Mouse (Mus musculus) MEL (cell line): ENCODE data around the gene Ppp2r5d. TPM values are rescaled to one million over a fixed set of nuclear protein-coding genes. Genes with fewer than 3 reads are reported as not detected.

Source experiments
- DNase-seq: peaks from one replicate; pipeline ENCODE4 v3.0.0; 2011; ENCODE audit warnings: low read depth, low spot score
- H3K27ac ChIP-seq: 2 replicates; pipeline ENCODE4 v1.5.1; 2012; ENCODE audit warnings: low read depth, mild to moderate bottlenecking, control low read depth, low read length, moderate library complexity; ENCODE audit not compliant: control insufficient read depth
- H3K27me3 ChIP-seq, 2 experiments: fragments of 150-350 bp in 1 of 2; sonication (generic) in 1 of 2; 2 replicates each; pipeline ENCODE4 v1.6.1; 2012; ENCODE audit warnings: low read length in 2 of 2, mild to moderate bottlenecking in 2 of 2, improper control_type of control experiment in 1 of 2, moderate library complexity in 1 of 2; ENCODE audit not compliant: insufficient read depth in 2 of 2, control insufficient read depth in 1 of 2
- H3K36me3 ChIP-seq, 2 experiments: 2 replicates each; pipeline ENCODE4 v1.6.1; 2012 to 2014; ENCODE audit warnings: low read length in 2 of 2, improper control_type of control experiment in 1 of 2, inconsistent platforms in 1 of 2, mild to moderate bottlenecking in 1 of 2; ENCODE audit not compliant: insufficient read depth in 2 of 2, control insufficient read depth in 1 of 2
- H3K4me1 ChIP-seq, 2 experiments: fragments of 150-350 bp in 1 of 2; sonication (generic) in 1 of 2; 2 replicates each; pipeline ENCODE4 v1.6.1; 2012; ENCODE audit warnings: low read length in 2 of 2, improper control_type of control experiment in 1 of 2, mild to moderate bottlenecking in 1 of 2; ENCODE audit not compliant: insufficient read depth in 2 of 2, control insufficient read depth in 1 of 2
- H3K4me3 ChIP-seq, 2 experiments: fragments of 150-350 bp in 1 of 2; sonication (generic) in 1 of 2; 2 replicates each; pipeline ENCODE4 v1.5.1; 2012; ENCODE audit warnings: low read depth in 2 of 2, low read length in 2 of 2, mild to moderate bottlenecking in 2 of 2, moderate library complexity in 2 of 2, control low read depth in 1 of 2, improper control_type of control experiment in 1 of 2; ENCODE audit not compliant: control insufficient read depth in 1 of 2, insufficient read depth in 1 of 2
- H3K79me2 ChIP-seq: 2 replicates; pipeline ENCODE4 v1.6.1; 2012; ENCODE audit warnings: mild to moderate bottlenecking, low read length, moderate library complexity; ENCODE audit not compliant: control insufficient read depth, poor library complexity, insufficient read depth
- H3K9ac ChIP-seq: 2 replicates; pipeline ENCODE4 v1.6.1; 2012; ENCODE audit warnings: low read depth, mild to moderate bottlenecking, control low read depth, low read length, moderate library complexity; ENCODE audit not compliant: control insufficient read depth, poor library complexity, severe bottlenecking
- H3K9me3 ChIP-seq: fragments of 150-350 bp; sonication (generic); replicated peaks from 2 replicates; pipeline ENCODE4 v1.6.1; 2012; ENCODE audit warnings: mild to moderate bottlenecking, low read length, improper control_type of control experiment, moderate library complexity; ENCODE audit not compliant: insufficient read depth
- CHD2 ChIP-seq: IDR thresholded peaks from 2 replicates; pipeline ENCODE4 v1.6.1; 2011; ENCODE audit warnings: low read length, improper control_type of control experiment
- CTCF ChIP-seq, 3 experiments: IDR thresholded peaks in 2 of 3; conservative IDR thresholded peaks in 1 of 3; 2 replicates each; pipeline ENCODE4 v1.5.1; 2011 to 2012; ENCODE audit warnings: low read length in 3 of 3, low read depth in 2 of 3, mild to moderate bottlenecking in 2 of 3, improper control_type of control experiment in 1 of 3, inconsistent platforms in 1 of 3, mixed read lengths in 1 of 3, moderate library complexity in 1 of 3; ENCODE audit not compliant: control insufficient read depth in 1 of 3, insufficient read depth in 1 of 3, poor library complexity in 1 of 3, severe bottlenecking in 1 of 3
- E2F4 ChIP-seq: IDR thresholded peaks from 2 replicates; pipeline ENCODE4 v1.6.1; 2011; ENCODE audit warnings: low read depth, low read length, improper control_type of control experiment, borderline replicate concordance
- ETS1 ChIP-seq: IDR thresholded peaks from 2 replicates; pipeline ENCODE4 v1.6.1; 2012; ENCODE audit warnings: low read depth, mild to moderate bottlenecking, inconsistent platforms, low read length, improper control_type of control experiment, moderate library complexity
- GABPA ChIP-seq: IDR thresholded peaks from 2 replicates; pipeline ENCODE4 v1.6.1; 2012; ENCODE audit warnings: low read depth, mild to moderate bottlenecking, inconsistent platforms, low read length, improper control_type of control experiment, moderate library complexity
- HCFC1 ChIP-seq: IDR thresholded peaks from 2 replicates; pipeline ENCODE4 v1.6.1; 2012; ENCODE audit warnings: low read depth, mild to moderate bottlenecking, inconsistent platforms, low read length, improper control_type of control experiment, moderate library complexity
- MAFK ChIP-seq: IDR thresholded peaks from 2 replicates; pipeline ENCODE4 v1.6.1; 2011; ENCODE audit warnings: low read depth, mild to moderate bottlenecking, low read length, improper control_type of control experiment, borderline replicate concordance
- MAZ ChIP-seq: IDR thresholded peaks from 2 replicates; pipeline ENCODE4 v1.6.1; 2012; ENCODE audit warnings: low read depth, mild to moderate bottlenecking, inconsistent platforms, low read length, improper control_type of control experiment
- MEF2A ChIP-seq: IDR thresholded peaks from 2 replicates; pipeline ENCODE4 v1.6.1; 2014; ENCODE audit warnings: low read depth, mild to moderate bottlenecking, inconsistent platforms, low read length, improper control_type of control experiment; ENCODE audit not compliant: poor library complexity, insufficient replicate concordance, severe bottlenecking; ENCODE audit errors: extremely low read depth
- MXI1 ChIP-seq: IDR thresholded peaks from 2 replicates; pipeline ENCODE4 v1.6.1; 2011; ENCODE audit warnings: mild to moderate bottlenecking, low read depth, low read length, improper control_type of control experiment
- MYB ChIP-seq: IDR thresholded peaks from 2 replicates; pipeline ENCODE4 v1.6.1; 2011; ENCODE audit warnings: mild to moderate bottlenecking, low read depth, low read length, improper control_type of control experiment
- NRF1 ChIP-seq: IDR thresholded peaks from 2 replicates; pipeline ENCODE4 v1.6.1; 2014; ENCODE audit warnings: low read depth, mild to moderate bottlenecking, inconsistent platforms, low read length, improper control_type of control experiment, moderate library complexity; ENCODE audit not compliant: poor library complexity, insufficient read depth, severe bottlenecking
- POLR2A ChIP-seq, 2 experiments: IDR thresholded peaks; 2 replicates each; pipeline ENCODE4 v1.6.1; 2011 to 2012; ENCODE audit warnings: low read length in 2 of 2, mild to moderate bottlenecking in 2 of 2, control low read depth in 1 of 2, improper control_type of control experiment in 1 of 2, low read depth in 1 of 2, moderate library complexity in 1 of 2; ENCODE audit not compliant: control insufficient read depth in 1 of 2, insufficient read depth in 1 of 2, poor library complexity in 1 of 2
- POLR2AphosphoS2 ChIP-seq: IDR thresholded peaks from 2 replicates; pipeline ENCODE4 v1.6.1; 2011; ENCODE audit warnings: low read length, improper control_type of control experiment
- SIN3A ChIP-seq: IDR thresholded peaks from 2 replicates; pipeline ENCODE4 v1.6.1; 2012; ENCODE audit warnings: low read length, improper control_type of control experiment, inconsistent platforms
- SMC3 ChIP-seq: IDR thresholded peaks from 2 replicates; pipeline ENCODE4 v1.6.1; 2011; ENCODE audit warnings: low read depth, low read length, improper control_type of control experiment
- TAL1 ChIP-seq: IDR thresholded peaks from 2 replicates; pipeline ENCODE4 v1.6.1; 2012; ENCODE audit warnings: mild to moderate bottlenecking, inconsistent platforms, low read length, moderate library complexity, mixed read lengths
- TCF12 ChIP-seq: IDR thresholded peaks from 2 replicates; pipeline ENCODE4 v1.6.1; 2014; ENCODE audit warnings: low read depth, mild to moderate bottlenecking, inconsistent platforms, low read length, improper control_type of control experiment, moderate library complexity
- USF1 ChIP-seq: IDR thresholded peaks from 2 replicates; pipeline ENCODE4 v1.6.1; 2014; ENCODE audit warnings: low read depth, mild to moderate bottlenecking, inconsistent platforms, low read length, improper control_type of control experiment, moderate library complexity
- USF2 ChIP-seq, 2 experiments: IDR thresholded peaks; 2 replicates each; pipeline ENCODE4 v1.6.1; 2011 to 2012; ENCODE audit warnings: improper control_type of control experiment in 2 of 2, low read length in 2 of 2, borderline replicate concordance in 1 of 2, inconsistent platforms in 1 of 2, low read depth in 1 of 2, mild to moderate bottlenecking in 1 of 2; ENCODE audit not compliant: insufficient read depth in 1 of 2
- ZC3H11A ChIP-seq: IDR thresholded peaks from 2 replicates; pipeline ENCODE4 v1.6.1; 2012; ENCODE audit warnings: low read depth, mild to moderate bottlenecking, inconsistent platforms, low read length, improper control_type of control experiment
- ZKSCAN1 ChIP-seq: IDR thresholded peaks from 2 replicates; pipeline ENCODE4 v1.6.1; 2012; ENCODE audit warnings: low read depth, mild to moderate bottlenecking, inconsistent platforms, low read length, improper control_type of control experiment, moderate library complexity
- ZMIZ1 ChIP-seq: IDR thresholded peaks from 2 replicates; pipeline ENCODE4 v1.6.1; 2012; ENCODE audit warnings: low read depth, mild to moderate bottlenecking, inconsistent platforms, low read length, improper control_type of control experiment, moderate library complexity
- polyA plus RNA-seq, 2 experiments: library from polyadenylated mRNA; stranded (reverse) in 1 of 2; unstranded in 1 of 2; fragments of >175 nt in 1 of 2; fragments of >200 nt in 1 of 2; gene quantifications; 2 replicates each; pipeline versions ENCODE4 v1.2.1 to v1.2.4; 2012; ENCODE audit warnings: low replicate concordance in 2 of 2, low read depth in 1 of 2; ENCODE audit not compliant: insufficient read length in 2 of 2, insufficient read depth in 1 of 2, missing spikeins in 1 of 2
- total RNA-seq: library from RNA; depleted of rRNA; stranded (reverse); fragments of 300-350 nt; gene quantifications from 2 replicates; pipeline ENCODE4 v1.2.3, GENCODE M21; 2012

The Ppp2r5d gene
- total and polyA plus RNA-seq, 3 experiments = 47.6 to 82.9 (median 80.4) TPM

DNA sequence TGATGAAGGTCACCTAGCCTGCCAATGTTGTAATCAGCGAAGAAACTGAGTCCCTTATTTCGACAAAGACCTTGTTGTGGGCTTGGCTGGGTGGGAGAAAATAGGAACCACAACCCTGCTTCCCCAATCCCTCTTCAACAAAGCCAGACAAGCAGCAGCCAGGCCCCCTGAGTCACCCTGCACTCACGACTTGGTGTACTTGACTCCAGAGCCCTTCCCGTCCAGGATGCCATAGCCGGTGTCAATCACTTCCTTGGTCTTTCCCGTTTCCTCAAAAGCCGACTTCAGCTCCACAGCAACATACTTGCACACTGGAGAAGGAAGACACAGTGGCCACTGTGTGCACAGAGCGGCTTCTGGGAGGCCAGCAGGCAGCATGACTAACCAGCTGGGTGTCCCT lies 42.3 kb upstream of the Ppp2r5d start:
- no peak overlapping the region for H3K4me3 ChIP-seq

DNA sequence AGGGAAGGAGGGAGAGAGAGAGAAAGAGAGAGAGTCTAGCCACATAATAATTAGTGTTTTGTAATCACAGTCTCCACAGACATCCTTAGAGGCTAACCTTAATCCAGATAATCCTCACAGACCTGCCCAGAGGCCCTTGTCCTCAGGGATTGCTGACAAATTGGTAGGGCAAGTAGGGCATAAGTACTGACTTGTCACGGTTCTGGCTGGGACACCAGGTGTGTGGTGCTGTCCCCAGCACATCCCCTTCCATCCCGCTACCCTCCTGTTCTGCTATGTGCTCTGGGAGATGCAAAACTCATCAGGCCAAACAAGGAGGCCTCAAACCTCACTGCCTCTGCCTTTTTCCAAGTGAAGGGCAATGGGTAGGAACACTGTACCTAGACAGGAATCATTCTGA lies 40.6 kb upstream of the Ppp2r5d start:
- H3K27me3 ChIP-seq = no peaks in the 10 kb centered on the region
- no peaks in the 10 kb centered on the region for H3K9me3 ChIP-seq
- peaks cover under 1% of the 10 kb centered on the region in 2 experiments; a peak in 2 of 4 replicates for H3K4me1 ChIP-seq
- H3K36me3 ChIP-seq = peaks cover 4 to 12% of the 10 kb centered on the region in 2 experiments
- no peak overlapping the region for H3K4me3 ChIP-seq
- H3K27ac ChIP-seq = no peak overlapping the region
- peaks cover 20% of the 10 kb centered on the region for H3K79me2 ChIP-seq
- H3K9ac ChIP-seq = no peak overlapping the region
- no peak for DNase-seq
- TF ChIP-seq CTCF (IDR thresholded peaks at IDR 0.05 in 2 of 3, conservative IDR thresholded peaks at IDR 0.05 in 1 of 3; ENCODE audit: control insufficient read depth in 1 of 3, insufficient read depth in 1 of 3, low read depth in 2 of 3, low read length in 3 of 3, poor library complexity in 1 of 3, severe bottlenecking in 1 of 3) (no peak), SIN3A (no peak), ZKSCAN1 (no peak), MAFK (no peak), CHD2 (no peak), NRF1 (no peak), MXI1 (no peak), ETS1 (no peak), HCFC1 (no peak), TAL1 (no peak), USF1 (no peak), POLR2AphosphoS2 (no peak)

More for the DNA sequence above, 42.3 kb upstream of the Ppp2r5d start:
- Histone ChIP-seq H3K9me3 (no peaks in the 10 kb centered on the region), H3K27ac (no peak overlapping the region), H3K4me1 (peaks cover 2 to 6% of the 10 kb centered on the region in 2 experiments; a peak in 3 of 4 replicates), H3K36me3 (peaks cover 9 to 12% of the 10 kb centered on the region in 2 experiments), H3K9ac (no peak overlapping the region), H3K27me3 (no peaks in the 10 kb centered on the region), H3K79me2 (peaks cover 27% of the 10 kb centered on the region)
- no peak for TF ChIP-seq SMC3
- no peak for TF ChIP-seq MYB
- TF ChIP-seq GABPA = no peak
- no peak for TF ChIP-seq POLR2A (IDR thresholded peaks at IDR 0.05; ENCODE audit: control insufficient read depth in 1 of 2, insufficient read depth in 1 of 2, low read depth in 1 of 2, low read length in 2 of 2, poor library complexity in 1 of 2)
- TF ChIP-seq ZMIZ1 = no peak
- no peak for DNase-seq

DNA sequence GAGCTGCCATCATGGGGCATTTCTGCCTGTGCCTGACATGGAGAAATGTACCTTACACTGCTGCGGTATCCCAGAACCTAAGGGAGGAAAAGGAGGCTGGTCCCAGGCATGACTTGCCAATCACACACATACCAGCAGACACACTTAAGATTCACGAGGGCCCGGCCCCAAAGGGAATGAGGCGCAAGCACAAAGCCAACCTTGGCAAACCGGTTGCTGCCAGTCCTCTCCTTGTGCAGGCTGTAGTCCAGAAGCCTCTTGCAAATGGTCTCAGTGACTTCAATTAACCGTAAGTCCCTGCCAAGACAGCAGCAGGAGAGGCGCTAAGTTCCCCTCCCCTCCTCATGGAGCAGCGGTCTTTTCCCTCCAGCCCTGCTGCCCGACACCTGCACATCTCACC lies 38.1 kb upstream of the Ppp2r5d start:
- Histone ChIP-seq H3K4me3 (no peak overlapping the region), H3K27ac (no peak overlapping the region), H3K9me3 (no peaks in the 10 kb centered on the region), H3K36me3 (peaks cover 0 to 10% of the 10 kb centered on the region in 2 experiments; a peak in 2 of 4 replicates), H3K9ac (no peak overlapping the region), H3K27me3 (no peaks in the 10 kb centered on the region), H3K4me1 (no peaks in the 10 kb centered on the region), H3K79me2 (peaks cover 4% of the 10 kb centered on the region; the same call in 1 of the 2 replicates)
- no peak for DNase-seq
- TF ChIP-seq CHD2 = no peak
- no peak for TF ChIP-seq ZC3H11A
- TF ChIP-seq USF1 = no peak
- no peak for TF ChIP-seq NRF1
- no peak for TF ChIP-seq TAL1
- TF ChIP-seq MAZ = no peak
- no peak for TF ChIP-seq HCFC1
- no peak for TF ChIP-seq MEF2A
- no peak for TF ChIP-seq USF2 (IDR thresholded peaks at IDR 0.05; ENCODE audit: borderline replicate concordance in 1 of 2, insufficient read depth in 1 of 2, low read depth in 1 of 2, low read length in 2 of 2)
- TF ChIP-seq SMC3 = no peak
- no peak for TF ChIP-seq TCF12
- TF ChIP-seq ZKSCAN1 = no peak
- no peak for TF ChIP-seq MAFK
- TF ChIP-seq E2F4 = no peak
